Mouse (Mus musculus): ENCODE data around the gene Tmem205. TPM values are rescaled to one million over a fixed set of nuclear protein-coding genes. Genes with fewer than 3 reads are reported as not detected.

Tmem205 gene
- polyA plus RNA-seq, 1 experiment from 2014 or later: 35.1 TPM

DNA sequence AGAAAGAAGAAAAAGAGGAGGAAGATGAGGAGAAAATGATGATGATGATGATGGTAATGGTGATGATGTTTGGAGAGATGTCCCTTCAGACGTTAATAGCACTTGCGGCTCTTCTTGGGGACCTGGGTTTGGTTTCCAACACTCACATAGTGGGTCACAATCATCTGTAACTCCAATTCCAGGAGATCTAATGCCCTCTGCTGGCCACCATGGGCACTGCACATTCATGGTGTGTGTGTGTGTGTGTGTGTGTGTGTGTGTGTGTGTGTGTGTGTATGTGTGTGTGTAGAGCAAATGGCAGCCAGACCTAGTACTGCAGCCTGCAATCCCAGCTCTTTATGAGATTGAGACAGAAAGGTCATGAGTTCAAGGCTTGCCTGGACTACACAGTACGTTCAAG is 24.6 kb upstream of the Tmem205 start:
- Histone ChIP-seq H3K4me2 (ENCODE audit: low read depth) (no peak overlapping the region), H3K4me3 (ENCODE audit: low read depth, low read length) (no peak overlapping the region), H3K9ac (ENCODE audit: low read length) (no peak overlapping the region), H3K4me1 (ENCODE audit: control insufficient read depth, insufficient read depth, low read length) (peaks cover 5% of the 10 kb centered on the region; the same call in 1 of the 2 replicates), H3K27ac (ENCODE audit: low read depth, low read length) (no peak overlapping the region), H3K9me3 (ENCODE audit: control insufficient read depth, low read length) (no peaks in the 10 kb centered on the region), H3K27me3 (ENCODE audit: control insufficient read depth, insufficient read depth, low read length) (no peaks in the 10 kb centered on the region), H3K36me3 (ENCODE audit: control insufficient read depth, insufficient read depth, low read length) (no peaks in the 10 kb centered on the region)
- DNase-seq (ENCODE audit: low spot score) (no peak), ATAC-seq (ENCODE audit: insufficient read depth, low FRiP score, low TSS enrichment) (no peak)
- WGBS: 77% methylated on average over 3 of the region's 3 CpGs

DNA sequence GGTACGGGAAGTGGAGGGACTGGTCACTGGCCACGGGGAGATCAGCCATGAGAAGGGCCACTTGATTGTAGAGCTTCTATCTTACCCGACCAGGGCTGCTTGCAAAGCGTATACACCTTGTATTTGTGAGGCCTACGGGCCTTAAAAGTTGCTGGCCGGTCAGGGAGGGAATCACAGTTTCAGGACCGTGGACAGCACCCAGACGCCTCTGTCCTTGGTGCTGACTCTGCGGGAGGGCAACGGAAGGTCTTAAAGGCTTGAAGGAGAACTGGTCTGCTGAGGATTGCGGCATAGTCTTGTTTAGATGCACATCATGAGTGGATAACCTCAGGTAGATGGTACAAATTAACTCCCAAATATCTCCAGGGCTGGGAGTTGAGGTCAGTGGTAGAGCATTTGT is 23.0 kb upstream of the Tmem205 start:
- H3K36me3 ChIP-seq (ENCODE audit: control insufficient read depth, insufficient read depth, low read length): no peaks in the 10 kb centered on the region
- H3K4me3 ChIP-seq (ENCODE audit: low read depth, low read length): no peak overlapping the region
- no peak for ATAC-seq (ENCODE audit: insufficient read depth, low FRiP score, low TSS enrichment)
- H3K27me3 ChIP-seq (ENCODE audit: control insufficient read depth, insufficient read depth, low read length): no peaks in the 10 kb centered on the region
- DNase-seq (ENCODE audit: low spot score): peak; percentile 76
- H3K4me2 ChIP-seq (ENCODE audit: low read depth): no peak overlapping the region
- H3K27ac ChIP-seq (ENCODE audit: low read depth, low read length): no peak overlapping the region
- WGBS: 20% methylated on average over 11 of the region's 11 CpGs
- no peaks in the 10 kb centered on the region for H3K9me3 ChIP-seq (ENCODE audit: control insufficient read depth, low read length)
- H3K9ac ChIP-seq (ENCODE audit: low read length): no peak overlapping the region
- H3K4me1 ChIP-seq (ENCODE audit: control insufficient read depth, insufficient read depth, low read length): no peaks in the 10 kb centered on the region

DNA sequence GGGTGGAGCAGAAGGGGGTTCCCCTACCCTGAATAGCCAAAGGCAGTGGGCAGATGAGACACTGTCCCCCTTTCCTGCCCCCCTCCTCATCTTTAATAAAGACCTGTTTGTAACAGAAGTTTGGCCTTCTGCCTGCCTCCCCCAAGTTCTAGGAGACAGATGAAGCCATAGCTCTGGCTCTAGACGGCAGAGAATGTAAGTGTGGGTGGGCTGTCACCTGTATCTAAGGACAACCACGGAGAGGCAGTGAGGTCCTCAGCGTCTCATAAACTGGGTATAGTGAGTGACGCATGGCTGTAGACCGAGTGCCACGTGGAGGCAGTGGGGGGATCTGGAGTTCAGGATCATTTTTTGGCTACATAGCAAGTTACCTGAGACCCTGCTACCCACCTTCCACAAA is 21.4 kb upstream of the Tmem205 start:
- Histone ChIP-seq H3K4me2 (ENCODE audit: low read depth) (no peak overlapping the region), H3K9me3 (ENCODE audit: control insufficient read depth, low read length) (no peaks in the 10 kb centered on the region), H3K9ac (ENCODE audit: low read length) (no peak overlapping the region), H3K4me3 (ENCODE audit: low read depth, low read length) (no peak overlapping the region), H3K4me1 (ENCODE audit: control insufficient read depth, insufficient read depth, low read length) (no peaks in the 10 kb centered on the region), H3K27ac (ENCODE audit: low read depth, low read length) (no peak overlapping the region), H3K36me3 (ENCODE audit: control insufficient read depth, insufficient read depth, low read length) (no peaks in the 10 kb centered on the region), H3K27me3 (ENCODE audit: control insufficient read depth, insufficient read depth, low read length) (no peaks in the 10 kb centered on the region)
- no peak for DNase-seq (ENCODE audit: low spot score)
- 71% methylated on average over 6 of the region's 6 CpGs for whole genome bisulfite sequencing
- no peak for ATAC-seq (ENCODE audit: insufficient read depth, low FRiP score, low TSS enrichment)

DNA sequence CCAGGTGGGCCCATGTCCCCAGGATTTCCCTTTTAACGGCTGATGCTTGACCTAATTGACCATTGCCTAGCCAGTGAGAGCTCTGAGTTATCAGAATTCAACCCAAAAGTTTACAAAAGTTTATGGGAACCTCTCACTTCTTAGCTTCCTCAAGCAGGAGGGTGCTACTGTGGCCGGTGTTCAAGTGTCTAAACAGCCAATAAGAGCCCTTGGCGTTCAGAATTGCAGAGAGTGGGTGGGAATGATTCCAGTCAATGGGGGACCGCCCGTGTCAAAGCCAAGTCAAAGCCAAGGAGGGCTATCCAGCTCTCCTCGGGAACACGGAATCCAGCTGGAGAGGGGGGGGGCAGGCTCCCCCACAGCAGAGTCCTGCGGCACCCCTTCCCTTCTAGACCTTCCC is 20.8 kb upstream of the Tmem205 start:
- no peak overlapping the region for H3K4me2 ChIP-seq (ENCODE audit: low read depth)
- no peak for ATAC-seq (ENCODE audit: insufficient read depth, low FRiP score, low TSS enrichment)
- H3K9ac ChIP-seq (ENCODE audit: low read length): no peak overlapping the region
- H3K4me3 ChIP-seq (ENCODE audit: low read depth, low read length): no peak overlapping the region
- no peak for DNase-seq (ENCODE audit: low spot score)
- no peaks in the 10 kb centered on the region for H3K9me3 ChIP-seq (ENCODE audit: control insufficient read depth, low read length)
- H3K4me1 ChIP-seq (ENCODE audit: control insufficient read depth, insufficient read depth, low read length): no peaks in the 10 kb centered on the region
- H3K27ac ChIP-seq (ENCODE audit: low read depth, low read length): no peak overlapping the region
- no peaks in the 10 kb centered on the region for H3K36me3 ChIP-seq (ENCODE audit: control insufficient read depth, insufficient read depth, low read length)
- WGBS: 54% methylated on average over 8 of the region's 8 CpGs
- H3K27me3 ChIP-seq (ENCODE audit: control insufficient read depth, insufficient read depth, low read length): no peaks in the 10 kb centered on the region

DNA sequence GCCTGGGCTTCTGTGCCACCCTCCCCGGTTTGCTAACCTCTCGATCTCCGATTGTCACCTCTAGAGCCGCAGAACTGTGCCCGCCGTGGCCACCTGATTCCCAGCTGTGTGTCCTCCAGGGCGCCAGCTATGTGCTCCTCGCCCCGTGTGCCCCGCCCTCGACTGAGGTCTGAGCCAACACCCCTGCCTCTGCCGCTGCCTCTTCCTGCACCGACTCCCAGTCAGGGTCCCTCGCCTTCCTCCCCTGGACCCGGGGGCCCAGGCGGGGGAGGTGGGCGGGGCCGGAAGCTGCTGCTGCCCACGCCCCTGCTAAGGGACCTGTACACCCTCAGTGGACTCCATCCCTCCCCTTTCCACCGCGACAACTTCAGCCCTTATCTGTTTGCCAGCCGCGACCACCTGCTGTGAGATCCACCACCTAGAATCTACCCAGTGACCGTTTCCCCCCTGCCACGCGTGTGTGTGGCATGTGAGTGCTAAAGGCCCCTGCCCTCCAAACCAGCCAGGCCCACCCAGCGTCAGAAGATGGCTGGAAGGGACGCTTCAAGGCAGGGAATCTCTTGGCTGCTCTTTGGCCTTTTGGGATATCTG is 20.3 kb upstream of the Tmem205 start:
- Histone ChIP-seq H3K4me1 (ENCODE audit: control insufficient read depth, insufficient read depth, low read length) (no peaks in the 10 kb centered on the region), H3K4me2 (ENCODE audit: low read depth) (no peak overlapping the region), H3K27me3 (ENCODE audit: control insufficient read depth, insufficient read depth, low read length) (no peaks in the 10 kb centered on the region), H3K9me3 (ENCODE audit: control insufficient read depth, low read length) (no peaks in the 10 kb centered on the region), H3K9ac (ENCODE audit: low read length) (no peak overlapping the region), H3K36me3 (ENCODE audit: control insufficient read depth, insufficient read depth, low read length) (no peaks in the 10 kb centered on the region), H3K4me3 (ENCODE audit: low read depth, low read length) (no peak overlapping the region), H3K27ac (ENCODE audit: low read depth, low read length) (no peak overlapping the region)
- DNase-seq (ENCODE audit: low spot score) (no peak), ATAC-seq (ENCODE audit: insufficient read depth, low FRiP score, low TSS enrichment) (no peak)
- WGBS: 6% methylated on average over 28 of the region's 28 CpGs

- Histone ChIP-seq H3K27ac (ENCODE audit: low read depth, low read length) (no peak overlapping the region), H3K4me3 (ENCODE audit: low read depth, low read length) (no peak overlapping the region), H3K4me1 (ENCODE audit: control insufficient read depth, insufficient read depth, low read length) (no peaks in the 10 kb centered on the region), H3K27me3 (ENCODE audit: control insufficient read depth, insufficient read depth, low read length) (no peaks in the 10 kb centered on the region), H3K9me3 (ENCODE audit: control insufficient read depth, low read length) (no peaks in the 10 kb centered on the region), H3K36me3 (ENCODE audit: control insufficient read depth, insufficient read depth, low read length) (no peaks in the 10 kb centered on the region), H3K9ac (ENCODE audit: low read length) (no peak overlapping the region), H3K4me2 (ENCODE audit: low read depth) (no peak overlapping the region)
- WGBS: 21% methylated on average over 23 of the region's 23 CpGs
- DNase-seq (ENCODE audit: low spot score): peak; percentile 43
- no peak for ATAC-seq (ENCODE audit: insufficient read depth, low FRiP score, low TSS enrichment)
Observed at GRCm38 (mm10) chr9:21944267-21944666, 16.9 kb upstream of the Tmem205 start.

DNA sequence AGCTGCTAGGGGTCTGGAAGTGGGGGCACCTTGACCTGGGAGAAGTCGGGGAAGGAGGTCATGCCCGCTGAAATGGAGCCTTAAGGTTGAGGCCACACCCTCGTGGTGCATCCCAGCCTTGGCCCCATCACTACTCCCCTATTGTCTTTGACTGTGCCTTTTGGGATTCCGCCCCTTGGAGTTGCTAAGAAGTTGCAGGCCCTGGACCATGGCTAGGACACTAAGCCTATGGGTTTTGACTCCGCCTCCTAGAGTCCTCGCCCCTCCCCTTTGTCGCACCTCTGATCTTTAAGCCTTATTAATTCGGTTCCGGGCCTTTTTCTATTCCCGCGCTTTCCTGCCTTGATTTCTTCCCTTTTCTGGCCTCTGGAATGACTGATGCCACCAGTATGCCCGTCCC is 16.3 kb upstream of the Tmem205 start:
- ATAC-seq (ENCODE audit: insufficient read depth, low FRiP score, low TSS enrichment): no peak
- 35% methylated on average over 12 of the region's 12 CpGs for WGBS

GRCm38 (mm10) chr9:21943046-21943445 is 15.7 kb upstream of the Tmem205 start:
- H3K4me3 ChIP-seq (ENCODE audit: low read depth, low read length): no peak overlapping the region
- H3K4me1 ChIP-seq (ENCODE audit: control insufficient read depth, insufficient read depth, low read length): no peaks in the 10 kb centered on the region
- no peak overlapping the region for H3K4me2 ChIP-seq (ENCODE audit: low read depth)
- 74% methylated on average over 12 of the region's 12 CpGs for WGBS
- ATAC-seq (ENCODE audit: insufficient read depth, low FRiP score, low TSS enrichment) (no peak), DNase-seq (ENCODE audit: low spot score) (no peak)
- H3K27me3 ChIP-seq (ENCODE audit: control insufficient read depth, insufficient read depth, low read length): no peaks in the 10 kb centered on the region
- no peak overlapping the region for H3K27ac ChIP-seq (ENCODE audit: low read depth, low read length)
- H3K9ac ChIP-seq (ENCODE audit: low read length): no peak overlapping the region
- H3K9me3 ChIP-seq (ENCODE audit: control insufficient read depth, low read length): no peaks in the 10 kb centered on the region
- H3K36me3 ChIP-seq (ENCODE audit: control insufficient read depth, insufficient read depth, low read length): no peaks in the 10 kb centered on the region

More for the DNA sequence above, 16.3 kb upstream of the Tmem205 start:
- Histone ChIP-seq H3K4me2 (ENCODE audit: low read depth) (no peak overlapping the region), H3K4me3 (ENCODE audit: low read depth, low read length) (no peak overlapping the region), H3K27ac (ENCODE audit: low read depth, low read length) (no peak overlapping the region), H3K9me3 (ENCODE audit: control insufficient read depth, low read length) (no peaks in the 10 kb centered on the region), H3K4me1 (ENCODE audit: control insufficient read depth, insufficient read depth, low read length) (no peaks in the 10 kb centered on the region), H3K27me3 (ENCODE audit: control insufficient read depth, insufficient read depth, low read length) (no peaks in the 10 kb centered on the region), H3K36me3 (ENCODE audit: control insufficient read depth, insufficient read depth, low read length) (no peaks in the 10 kb centered on the region), H3K9ac (ENCODE audit: low read length) (no peak overlapping the region)
- no peak for DNase-seq (ENCODE audit: low spot score)

- Histone ChIP-seq H3K36me3 (ENCODE audit: control insufficient read depth, insufficient read depth, low read length) (no peaks in the 10 kb centered on the region), H3K27ac (ENCODE audit: low read depth, low read length) (no peak overlapping the region), H3K27me3 (ENCODE audit: control insufficient read depth, insufficient read depth, low read length) (no peaks in the 10 kb centered on the region), H3K4me1 (ENCODE audit: control insufficient read depth, insufficient read depth, low read length) (no peaks in the 10 kb centered on the region), H3K9ac (ENCODE audit: low read length) (no peak overlapping the region), H3K4me2 (ENCODE audit: low read depth) (no peak overlapping the region), H3K4me3 (ENCODE audit: low read depth, low read length) (no peak overlapping the region), H3K9me3 (ENCODE audit: control insufficient read depth, low read length) (no peaks in the 10 kb centered on the region)
- DNase-seq (ENCODE audit: low spot score) (no peak), ATAC-seq (ENCODE audit: insufficient read depth, low FRiP score, low TSS enrichment) (no peak)
- WGBS: 89% methylated on average over 4 of the region's 4 CpGs
Observed at GRCm38 (mm10) chr9:21938234-21938855, 11.0 kb upstream of the Tmem205 start.

All from neural tube, embryonic 11.5 days (tissue).